Mouse (Mus musculus): ENCODE results near the gene 4933430I17Rik. TPM values are rescaled to one million over a fixed set of nuclear protein-coding genes. Genes with fewer than 3 reads are reported as not detected.

4933430I17Rik gene
- total and polyA plus RNA-seq, 3 experiments: not detected

GRCm38 (mm10) chr4:62501534-62501933 is 23.6 kb upstream of the 4933430I17Rik start:
- TF ChIP-seq POLR2A (IDR thresholded peaks at IDR 0.05; ENCODE audit: insufficient read depth, low read depth, low read length): no peak
- no peak for TF ChIP-seq EP300 (IDR thresholded peaks at IDR 0.05; ENCODE audit: insufficient read depth, low read depth, low read length)
- no peak for TF ChIP-seq CTCF (IDR thresholded peaks at IDR 0.05)
- WGBS: 1% methylated on average over 7 of the region's 7 CpGs
- no peak for DNase-seq
- peak overlapping the region; percentile 66 for H3K9ac ChIP-seq (ENCODE audit: low read depth, low read length)
- peaks cover 7% of the 10 kb centered on the region; the same call in 1 of the 2 replicates for H3K4me1 ChIP-seq (ENCODE audit: control insufficient read depth, insufficient read depth, low read length)
- peak overlapping the region; percentile 76 for H3K27ac ChIP-seq
- no peaks in the 10 kb centered on the region for H3K36me3 ChIP-seq (ENCODE audit: control insufficient read depth, insufficient read depth, low read length)
- H3K79me2 ChIP-seq (replicated peaks; ENCODE audit: control insufficient read depth, insufficient read depth, low read length): no peaks in the 10 kb centered on the region
- H3K27me3 ChIP-seq (ENCODE audit: control insufficient read depth, insufficient read depth, low read length): no peaks in the 10 kb centered on the region
- intact Hi-C loops (cut with DNase I): loop anchor here (5.0 kb wide), 1 partner anchor 94 kb away; the partner anchor contains the start of genes Cdc26 and Prpf4
- H3K4me3 ChIP-seq: peak overlapping the region; percentile 78

- peak overlapping the region; percentile 76 for H3K27ac ChIP-seq
- WGBS: 1% methylated on average over 38 of the region's 38 CpGs
- peak overlapping the region; percentile 77 for H3K9ac ChIP-seq (ENCODE audit: low read depth, low read length)
- TF ChIP-seq EP300 (IDR thresholded peaks at IDR 0.05; ENCODE audit: insufficient read depth, low read depth, low read length) (peak; percentile 65; the same call in 1 of the 2 replicates), POLR2A (IDR thresholded peaks at IDR 0.05; ENCODE audit: insufficient read depth, low read depth, low read length) (peak; percentile 95), CTCF (IDR thresholded peaks at IDR 0.05) (no peak)
- H3K4me1 ChIP-seq (ENCODE audit: control insufficient read depth, insufficient read depth, low read length): peaks cover 4% of the 10 kb centered on the region; the same call in 1 of the 2 replicates
- DNase-seq: peak; percentile 92 to 94
- intact Hi-C loops (cut with DNase I): loop anchor here (2.0 to 5.0 kb wide), 2 partner anchors 15 to 95 kb away; partner anchors contain the start of genes Cdc26 and Prpf4
- no peaks in the 10 kb centered on the region for H3K27me3 ChIP-seq (ENCODE audit: control insufficient read depth, insufficient read depth, low read length)
- no peaks in the 10 kb centered on the region for H3K79me2 ChIP-seq (replicated peaks; ENCODE audit: control insufficient read depth, insufficient read depth, low read length)
- no peaks in the 10 kb centered on the region for H3K36me3 ChIP-seq (ENCODE audit: control insufficient read depth, insufficient read depth, low read length)
- peak overlapping the region; percentile 78 for H3K4me3 ChIP-seq
Measured at GRCm38 (mm10) chr4:62501964-62502732, 23.0 kb upstream of the 4933430I17Rik start.

- H3K27ac ChIP-seq: no peak overlapping the region; the same call in 1 of the 2 replicates
- H3K36me3 ChIP-seq (ENCODE audit: control insufficient read depth, insufficient read depth, low read length): no peaks in the 10 kb centered on the region
- peaks cover 4% of the 10 kb centered on the region; the same call in 1 of the 2 replicates for H3K4me1 ChIP-seq (ENCODE audit: control insufficient read depth, insufficient read depth, low read length)
- no peak overlapping the region for H3K9ac ChIP-seq (ENCODE audit: low read depth, low read length)
- intact Hi-C loops (cut with DNase I): loop anchor here (2.0 to 5.0 kb wide), 2 partner anchors 14 to 96 kb away; partner anchors contain the start of genes Cdc26 and Prpf4
- 59% methylated on average over 7 of the region's 7 CpGs for WGBS
- H3K27me3 ChIP-seq (ENCODE audit: control insufficient read depth, insufficient read depth, low read length): no peaks in the 10 kb centered on the region
- no peaks in the 10 kb centered on the region for H3K79me2 ChIP-seq (replicated peaks; ENCODE audit: control insufficient read depth, insufficient read depth, low read length)
- DNase-seq: no peak
- TF ChIP-seq POLR2A (IDR thresholded peaks at IDR 0.05; ENCODE audit: insufficient read depth, low read depth, low read length) (no peak), CTCF (IDR thresholded peaks at IDR 0.05) (no peak), EP300 (IDR thresholded peaks at IDR 0.05; ENCODE audit: insufficient read depth, low read depth, low read length) (no peak)
- no peak overlapping the region for H3K4me3 ChIP-seq
Measured at GRCm38 (mm10) chr4:62502969-62503368, 22.2 kb upstream of the 4933430I17Rik start.

- Histone ChIP-seq H3K27ac (peak within 1 kb of the TSS; percentile 76), H3K4me3 (peak within 1 kb of the TSS; percentile 78), H3K36me3 (ENCODE audit: control insufficient read depth, insufficient read depth, low read length) (no peaks in the 10 kb centered on the region), H3K27me3 (ENCODE audit: control insufficient read depth, insufficient read depth, low read length) (no peaks in the 10 kb centered on the region), H3K9ac (ENCODE audit: low read depth, low read length) (peak within 1 kb of the TSS; percentile 77), H3K4me1 (ENCODE audit: control insufficient read depth, insufficient read depth, low read length) (peaks cover 4% of the 10 kb centered on the region; the same call in 1 of the 2 replicates), H3K79me2 (replicated peaks; ENCODE audit: control insufficient read depth, insufficient read depth, low read length) (no peaks in the 10 kb centered on the region)
- DNase-seq: no peak
- intact Hi-C loops (cut with DNase I): loop anchor here (2.0 to 5.0 kb wide), 2 partner anchors 13 to 96 kb away; partner anchors contain the start of genes Cdc26 and Prpf4
- 85% methylated on average over 3 of the region's 3 CpGs for WGBS
- TF ChIP-seq POLR2A (IDR thresholded peaks at IDR 0.05; ENCODE audit: insufficient read depth, low read depth, low read length): no peak
- no peak for TF ChIP-seq EP300 (IDR thresholded peaks at IDR 0.05; ENCODE audit: insufficient read depth, low read depth, low read length)
- TF ChIP-seq CTCF (IDR thresholded peaks at IDR 0.05): no peak
Measured at GRCm38 (mm10) chr4:62503374-62503970, 21.7 kb upstream of the 4933430I17Rik start, which contains the start of gene Hdhd3. Hdhd3 (minus strand) TSS chr4:62503467.

GRCm38 (mm10) chr4:62505991-62506390 is 19.2 kb upstream of the 4933430I17Rik start:
- Histone ChIP-seq H3K4me1 (ENCODE audit: control insufficient read depth, insufficient read depth, low read length) (peaks cover 4% of the 10 kb centered on the region; the same call in 1 of the 2 replicates), H3K9ac (ENCODE audit: low read depth, low read length) (no peak overlapping the region), H3K79me2 (replicated peaks; ENCODE audit: control insufficient read depth, insufficient read depth, low read length) (no peaks in the 10 kb centered on the region), H3K27me3 (ENCODE audit: control insufficient read depth, insufficient read depth, low read length) (no peaks in the 10 kb centered on the region), H3K4me3 (no peak overlapping the region), H3K36me3 (ENCODE audit: control insufficient read depth, insufficient read depth, low read length) (no peaks in the 10 kb centered on the region), H3K27ac (peak overlapping the region; percentile 21)
- no peak for DNase-seq
- TF ChIP-seq POLR2A (IDR thresholded peaks at IDR 0.05; ENCODE audit: insufficient read depth, low read depth, low read length) (no peak), CTCF (IDR thresholded peaks at IDR 0.05) (no peak)
- 55% methylated on average over 3 of the region's 3 CpGs for WGBS
- intact Hi-C loops (cut with DNase I): loop anchor here (5.0 kb wide), 3 partner anchors 49 to 164 kb away; no protein-coding TSS in a partner anchor

Data from heart, adult 2 months (tissue).